Mouse (Mus musculus): ENCODE data around the gene Mfsd4a. TPM values are rescaled to one million over a fixed set of nuclear protein-coding genes. Genes with fewer than 3 reads are reported as not detected.

Mfsd4a gene
- total and polyA plus RNA-seq, 2 experiments, result 0.09 to 0.12 TPM

DNA sequence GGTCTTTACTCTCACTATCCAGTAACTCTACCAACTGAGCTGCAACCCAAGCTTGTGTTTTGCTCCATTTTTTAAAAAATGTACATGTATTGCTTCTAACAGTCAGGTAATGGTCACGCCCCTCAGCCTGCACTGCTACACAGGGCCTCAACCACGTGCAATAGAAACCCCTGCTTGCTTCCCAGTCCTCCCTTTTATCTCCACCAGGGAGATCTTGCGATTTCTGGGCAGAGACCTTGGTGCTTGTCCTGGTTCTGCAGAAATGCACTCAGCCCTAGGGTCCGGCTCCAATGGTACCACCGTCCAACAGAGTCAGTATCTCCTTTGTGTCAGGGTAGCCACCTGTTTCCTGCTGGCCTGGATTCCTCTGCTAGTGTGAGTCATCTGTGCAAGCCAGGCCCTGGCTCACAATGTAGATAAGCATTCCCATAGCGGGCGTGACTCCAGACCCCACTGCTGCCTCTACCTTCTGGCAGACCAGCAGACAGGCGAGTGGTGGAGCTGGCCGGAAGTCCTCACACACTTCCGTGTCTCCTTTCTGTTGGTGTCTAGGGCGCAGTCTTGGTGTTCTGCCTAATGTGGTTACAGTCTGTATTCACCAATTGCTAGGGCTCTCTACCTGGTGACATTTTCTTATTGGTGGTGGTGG, 27.6 kb upstream of the Mfsd4a start:
- TF ChIP-seq CTCF (IDR thresholded peaks at IDR 0.05; ENCODE audit: low read depth, low read length), result no peak
- TF ChIP-seq POLR2A (IDR thresholded peaks at IDR 0.05; ENCODE audit: extremely low read depth, insufficient read depth, low read length), result no peak
- no peaks in the 10 kb centered on the region for H3K79me2 ChIP-seq (ENCODE audit: control insufficient read depth, insufficient read depth, low read length)
- no peaks in the 10 kb centered on the region for H3K4me1 ChIP-seq (ENCODE audit: control insufficient read depth, insufficient read depth, low read length)
- no peaks in the 10 kb centered on the region for H3K36me3 ChIP-seq (ENCODE audit: control insufficient read depth, insufficient read depth, low read length)
- no peak overlapping the region for H3K4me3 ChIP-seq (ENCODE audit: insufficient read depth, low read depth, low read length)
- no peaks in the 10 kb centered on the region for H3K27me3 ChIP-seq (ENCODE audit: control insufficient read depth, insufficient read depth, low read length)
- DNase-seq (ENCODE audit: extremely low read depth, low read depth, low spot score), result no peak
- 79% methylated on average over 11 of the region's 11 CpGs for WGBS
- no peak overlapping the region for H3K9ac ChIP-seq (ENCODE audit: low read depth, low read length)
- no peak overlapping the region for H3K27ac ChIP-seq (replicated peaks; ENCODE audit: insufficient read depth, low read depth, low read length)

DNA sequence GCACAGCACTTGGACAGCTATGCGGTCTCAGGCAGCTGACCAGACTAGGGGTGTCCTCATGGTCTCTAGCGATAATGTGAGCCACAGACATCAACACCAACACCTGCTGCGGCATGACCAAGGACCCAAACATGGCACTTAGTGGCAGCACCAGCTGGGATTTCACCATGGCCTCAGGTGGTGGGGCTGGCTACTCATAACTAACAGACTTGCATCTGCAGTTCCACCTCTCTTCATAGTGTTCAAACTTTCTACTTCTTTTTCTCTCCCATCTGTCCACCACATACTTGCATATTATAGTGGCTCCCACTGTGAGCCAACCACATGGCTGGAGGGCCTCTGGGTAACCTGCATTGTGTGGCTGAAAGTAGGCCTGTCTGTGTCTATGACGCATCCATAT, 25.4 kb upstream of the Mfsd4a start:
- WGBS, result 98% methylated on average over 4 of the region's 4 CpGs

DNA sequence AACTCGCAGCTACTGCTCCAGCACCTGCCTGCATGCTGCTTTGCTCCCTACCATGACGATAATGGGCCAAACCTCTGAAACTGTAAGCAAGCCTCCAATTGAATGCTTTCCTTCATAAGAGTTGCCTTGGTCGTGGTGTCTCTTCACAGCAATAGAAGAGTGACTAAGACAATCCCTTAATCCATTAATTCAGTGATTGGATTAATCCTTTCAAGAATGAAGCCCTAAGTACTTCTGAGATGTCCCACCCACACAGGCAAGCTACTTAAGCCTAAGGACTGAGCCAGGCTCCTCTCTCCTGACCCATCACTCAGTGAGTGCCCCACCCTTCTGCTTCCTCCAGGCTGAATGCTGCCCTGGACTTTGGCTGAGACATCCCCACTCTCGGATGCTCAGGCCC, 22.4 kb upstream of the Mfsd4a start:
- H3K27me3 ChIP-seq (ENCODE audit: control insufficient read depth, insufficient read depth, low read length), result no peaks in the 10 kb centered on the region
- 85% methylated on average over 4 of the region's 4 CpGs for WGBS
- DNase-seq (ENCODE audit: extremely low read depth, low read depth, low spot score), result no peak
- H3K36me3 ChIP-seq (ENCODE audit: control insufficient read depth, insufficient read depth, low read length), result no peaks in the 10 kb centered on the region
- no peak overlapping the region for H3K4me3 ChIP-seq (ENCODE audit: insufficient read depth, low read depth, low read length)
- no peak overlapping the region for H3K27ac ChIP-seq (replicated peaks; ENCODE audit: insufficient read depth, low read depth, low read length)
- no peak for TF ChIP-seq CTCF (IDR thresholded peaks at IDR 0.05; ENCODE audit: low read depth, low read length)
- no peaks in the 10 kb centered on the region for H3K4me1 ChIP-seq (ENCODE audit: control insufficient read depth, insufficient read depth, low read length)
- H3K9ac ChIP-seq (ENCODE audit: low read depth, low read length), result no peak overlapping the region
- no peaks in the 10 kb centered on the region for H3K79me2 ChIP-seq (ENCODE audit: control insufficient read depth, insufficient read depth, low read length)

More for the DNA sequence above, 25.4 kb upstream of the Mfsd4a start:
- Histone ChIP-seq H3K27ac (replicated peaks; ENCODE audit: insufficient read depth, low read depth, low read length) (no peak overlapping the region), H3K4me3 (ENCODE audit: insufficient read depth, low read depth, low read length) (no peak overlapping the region), H3K9ac (ENCODE audit: low read depth, low read length) (no peak overlapping the region), H3K27me3 (ENCODE audit: control insufficient read depth, insufficient read depth, low read length) (no peaks in the 10 kb centered on the region), H3K36me3 (ENCODE audit: control insufficient read depth, insufficient read depth, low read length) (no peaks in the 10 kb centered on the region), H3K4me1 (ENCODE audit: control insufficient read depth, insufficient read depth, low read length) (no peaks in the 10 kb centered on the region), H3K79me2 (ENCODE audit: control insufficient read depth, insufficient read depth, low read length) (no peaks in the 10 kb centered on the region)
- no peak for TF ChIP-seq CTCF (IDR thresholded peaks at IDR 0.05; ENCODE audit: low read depth, low read length)
- TF ChIP-seq POLR2A (IDR thresholded peaks at IDR 0.05; ENCODE audit: extremely low read depth, insufficient read depth, low read length), result no peak
- no peak for DNase-seq (ENCODE audit: extremely low read depth, low read depth, low spot score)

DNA sequence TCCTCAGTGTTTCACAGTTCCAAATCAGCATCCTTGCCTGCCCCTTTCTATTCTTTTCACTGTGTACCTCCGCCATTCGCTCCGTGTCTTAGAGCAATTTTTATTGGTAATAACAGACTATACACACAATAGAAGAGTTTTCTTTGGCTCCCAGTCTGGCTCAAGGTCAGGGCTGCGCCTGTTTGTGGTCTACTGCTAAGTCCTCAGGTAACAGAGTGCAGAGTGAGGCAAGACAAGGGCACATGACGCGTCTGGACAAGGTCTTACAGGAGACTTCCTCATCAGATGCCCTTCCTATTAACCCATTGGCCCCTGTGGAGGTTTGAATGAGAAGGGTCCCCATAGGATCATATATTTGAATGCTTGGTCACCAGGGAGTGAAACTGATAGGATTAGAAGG, 21.9 kb upstream of the Mfsd4a start:
- H3K79me2 ChIP-seq (ENCODE audit: control insufficient read depth, insufficient read depth, low read length), result no peaks in the 10 kb centered on the region
- WGBS, result 83% methylated on average over 6 of the region's 6 CpGs
- no peak for DNase-seq (ENCODE audit: extremely low read depth, low read depth, low spot score)
- no peaks in the 10 kb centered on the region for H3K4me1 ChIP-seq (ENCODE audit: control insufficient read depth, insufficient read depth, low read length)
- no peak overlapping the region for H3K27ac ChIP-seq (replicated peaks; ENCODE audit: insufficient read depth, low read depth, low read length)
- TF ChIP-seq CTCF (IDR thresholded peaks at IDR 0.05; ENCODE audit: low read depth, low read length), result no peak
- TF ChIP-seq POLR2A (IDR thresholded peaks at IDR 0.05; ENCODE audit: extremely low read depth, insufficient read depth, low read length), result no peak
- no peaks in the 10 kb centered on the region for H3K27me3 ChIP-seq (ENCODE audit: control insufficient read depth, insufficient read depth, low read length)
- H3K4me3 ChIP-seq (ENCODE audit: insufficient read depth, low read depth, low read length), result no peak overlapping the region
- H3K36me3 ChIP-seq (ENCODE audit: control insufficient read depth, insufficient read depth, low read length), result no peaks in the 10 kb centered on the region
- H3K9ac ChIP-seq (ENCODE audit: low read depth, low read length), result no peak overlapping the region

DNA sequence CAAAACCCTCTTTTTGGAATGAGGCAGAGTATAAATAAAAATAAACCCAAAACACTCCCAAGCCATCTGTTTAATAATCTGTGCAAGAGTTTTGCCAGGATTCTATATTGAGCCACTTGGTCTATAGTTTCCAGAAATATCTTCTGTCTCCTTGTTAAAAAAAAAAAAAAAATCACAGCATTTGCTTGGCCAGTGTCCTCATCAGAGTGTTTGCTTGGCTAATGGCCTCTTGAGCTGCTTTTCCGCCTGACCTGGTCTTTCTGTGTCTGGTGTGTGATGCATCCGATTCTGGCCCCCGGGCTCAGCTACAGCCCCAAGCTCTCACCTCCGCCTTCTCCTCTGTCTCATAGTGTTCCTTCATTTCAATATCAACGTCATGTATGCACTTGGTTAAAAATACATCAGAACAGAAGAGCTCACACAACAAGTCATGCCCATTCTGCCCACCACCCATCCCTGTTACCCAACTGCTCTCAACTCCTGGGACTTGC, 20.4 kb upstream of the Mfsd4a start:
- WGBS, result 82% methylated on average over 5 of the region's 5 CpGs
- no peak for DNase-seq (ENCODE audit: extremely low read depth, low read depth, low spot score)
- H3K27ac ChIP-seq (replicated peaks; ENCODE audit: insufficient read depth, low read depth, low read length), result no peak overlapping the region
- H3K9ac ChIP-seq (ENCODE audit: low read depth, low read length), result no peak overlapping the region
- H3K4me3 ChIP-seq (ENCODE audit: insufficient read depth, low read depth, low read length), result no peak overlapping the region
- no peaks in the 10 kb centered on the region for H3K36me3 ChIP-seq (ENCODE audit: control insufficient read depth, insufficient read depth, low read length)
- H3K4me1 ChIP-seq (ENCODE audit: control insufficient read depth, insufficient read depth, low read length), result no peaks in the 10 kb centered on the region
- no peak for TF ChIP-seq CTCF (IDR thresholded peaks at IDR 0.05; ENCODE audit: low read depth, low read length)
- TF ChIP-seq POLR2A (IDR thresholded peaks at IDR 0.05; ENCODE audit: extremely low read depth, insufficient read depth, low read length), result no peak
- no peaks in the 10 kb centered on the region for H3K79me2 ChIP-seq (ENCODE audit: control insufficient read depth, insufficient read depth, low read length)
- no peaks in the 10 kb centered on the region for H3K27me3 ChIP-seq (ENCODE audit: control insufficient read depth, insufficient read depth, low read length)

DNA sequence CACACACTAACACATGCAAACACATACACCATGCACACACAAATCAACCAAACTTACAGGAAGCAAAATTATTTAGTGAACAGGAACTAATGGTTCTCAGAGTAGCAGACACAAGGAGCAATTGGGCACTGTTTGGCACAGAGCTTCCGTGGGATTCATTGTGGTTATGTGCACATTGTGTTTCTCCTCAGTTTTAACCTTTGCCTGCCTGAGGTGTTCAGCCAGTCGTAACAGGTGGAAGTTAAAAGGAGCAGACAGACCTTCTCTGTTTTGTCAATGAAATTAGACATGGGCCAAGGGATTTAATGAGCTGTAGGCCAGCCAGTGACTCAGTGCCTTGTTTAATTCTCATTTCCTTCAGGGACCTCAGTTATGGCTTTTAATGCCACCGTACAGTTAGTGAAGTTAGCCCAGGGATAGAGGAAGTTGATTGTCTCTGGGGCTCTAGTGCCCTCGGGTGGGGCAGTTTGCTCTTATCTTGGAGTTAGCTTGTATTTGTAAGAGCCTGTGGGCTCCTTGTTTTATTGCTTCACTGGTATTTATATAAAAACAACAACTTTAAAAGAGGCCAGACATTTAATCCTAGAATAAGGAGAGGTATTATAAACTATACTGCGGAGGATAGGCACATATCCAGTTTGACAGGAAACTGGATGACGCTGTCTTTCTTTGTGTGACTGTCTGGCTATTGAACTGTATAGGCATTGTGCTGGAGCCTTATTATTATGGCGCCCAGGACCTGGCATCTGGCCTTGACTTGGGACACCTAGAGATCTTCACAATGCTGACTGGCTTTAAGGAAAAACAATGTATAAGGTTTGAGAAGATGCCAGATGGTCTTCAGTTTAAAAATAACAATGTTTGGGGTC, 17.6 kb upstream of the Mfsd4a start:
- no peak for DNase-seq (ENCODE audit: extremely low read depth, low read depth, low spot score)
- Histone ChIP-seq H3K27ac (replicated peaks; ENCODE audit: insufficient read depth, low read depth, low read length) (no peak overlapping the region), H3K4me3 (ENCODE audit: insufficient read depth, low read depth, low read length) (no peak overlapping the region), H3K9ac (ENCODE audit: low read depth, low read length) (no peak overlapping the region), H3K36me3 (ENCODE audit: control insufficient read depth, insufficient read depth, low read length) (no peaks in the 10 kb centered on the region), H3K4me1 (ENCODE audit: control insufficient read depth, insufficient read depth, low read length) (no peaks in the 10 kb centered on the region), H3K79me2 (ENCODE audit: control insufficient read depth, insufficient read depth, low read length) (no peaks in the 10 kb centered on the region), H3K27me3 (ENCODE audit: control insufficient read depth, insufficient read depth, low read length) (no peaks in the 10 kb centered on the region)
- 71% methylated on average over 7 of the region's 7 CpGs for WGBS
- TF ChIP-seq CTCF (IDR thresholded peaks at IDR 0.05; ENCODE audit: low read depth, low read length), result no peak
- TF ChIP-seq POLR2A (IDR thresholded peaks at IDR 0.05; ENCODE audit: extremely low read depth, insufficient read depth, low read length), result no peak
